Mouse (Mus musculus) heart, embryonic 15.5 days (tissue): ENCODE results near the gene Cd4. TPM values are rescaled to one million over a fixed set of nuclear protein-coding genes. Genes with fewer than 3 reads are reported as not detected.

Experiments
- ATAC-seq: fragments of 200-750 bp; cut with Nextera tagmentation; replicated peaks from 2 replicates; pipeline ENCODE4 v1.8.0; 2017; ENCODE audit warnings: low read depth, moderate TSS enrichment; ENCODE audit not compliant: insufficient number of reproducible peaks, insufficient read depth, low FRiP score
- H3K27ac ChIP-seq: fragments of 300-500 bp; sonication (generic); 2 replicates; pipeline ENCODE4 v1.5.1; 2015; ENCODE audit warnings: mild to moderate bottlenecking, inconsistent platforms
- H3K27me3 ChIP-seq: fragments of 300-500 bp; sonication (generic); 2 replicates; pipeline ENCODE4 v1.6.1; 2015; ENCODE audit warnings: inconsistent platforms
- H3K36me3 ChIP-seq: fragments of 300-500 bp; sonication (generic); 2 replicates; pipeline ENCODE4 v1.6.1; 2015; ENCODE audit warnings: mild to moderate bottlenecking, inconsistent platforms
- H3K4me1 ChIP-seq: fragments of 300-500 bp; sonication (generic); replicated peaks from 2 replicates; pipeline ENCODE4 v1.6.1; 2015; ENCODE audit warnings: inconsistent platforms
- H3K4me2 ChIP-seq: fragments of 300-500 bp; sonication (generic); 2 replicates; pipeline ENCODE4 v1.6.1; 2015; ENCODE audit warnings: inconsistent platforms, mild to moderate bottlenecking, moderate library complexity
- H3K4me3 ChIP-seq: fragments of 300-500 bp; sonication (generic); 2 replicates; pipeline ENCODE4 v1.5.1; 2015; ENCODE audit warnings: mild to moderate bottlenecking, inconsistent platforms
- H3K9ac ChIP-seq: fragments of 300-500 bp; sonication (generic); 2 replicates; pipeline ENCODE4 v1.6.1; 2015; ENCODE audit warnings: mild to moderate bottlenecking, inconsistent platforms
- H3K9me3 ChIP-seq: fragments of 300-500 bp; sonication (generic); replicated peaks from 2 replicates; pipeline ENCODE4 v1.6.1; 2016; ENCODE audit warnings: inconsistent platforms
- WGBS: fragments of 180-500 bp; shearing (Covaris S2); methylation state at CpG from one replicate; pipeline ENCODE4 v1.1.7; 2015; ENCODE audit warnings: mixed read lengths; 5-methylcytosine and 5-hydroxymethylcytosine counted together
- polyA plus RNA-seq: library from polyadenylated mRNA; unstranded; fragments of >200 nt; fragmentation: Nextera tagmentation; extraction: Ambion mirVana; gene quantifications from 2 replicates; pipeline ENCODE4 v1.2.1, GENCODE M21; 2015

The Cd4 gene
- polyA plus RNA-seq, 1 experiment from 2014 or later = 0.05 TPM

GRCm38 (mm10) chr6:124874348-124874747 lies 13.7 kb downstream of the Cd4 start:
- Histone ChIP-seq H3K9ac (no peak overlapping the region), H3K36me3 (no peaks in the 10 kb centered on the region), H3K27ac (no peak overlapping the region), H3K4me2 (no peak overlapping the region), H3K9me3 (no peaks in the 10 kb centered on the region), H3K27me3 (no peaks in the 10 kb centered on the region), H3K4me3 (no peak overlapping the region), H3K4me1 (no peaks in the 10 kb centered on the region)
- 30% methylated on average over 2 of the region's 3 CpGs for WGBS
- no peak for ATAC-seq

GRCm38 (mm10) chr6:124866560-124866959 lies 21.5 kb downstream of the Cd4 start:
- Histone ChIP-seq H3K9me3 (no peaks in the 10 kb centered on the region), H3K4me2 (no peak overlapping the region), H3K27me3 (peaks cover 38% of the 10 kb centered on the region), H3K4me1 (peaks cover 21% of the 10 kb centered on the region), H3K4me3 (no peak overlapping the region), H3K9ac (no peak overlapping the region), H3K27ac (no peak overlapping the region), H3K36me3 (no peaks in the 10 kb centered on the region)
- ATAC-seq = no peak
- 60% methylated on average over 6 of the region's 7 CpGs for WGBS

- no peaks in the 10 kb centered on the region for H3K36me3 ChIP-seq
- WGBS = 67% methylated on average over 17 of the region's 18 CpGs
- H3K4me3 ChIP-seq = no peak overlapping the region
- H3K27ac ChIP-seq = no peak overlapping the region
- H3K4me2 ChIP-seq = no peak overlapping the region
- no peaks in the 10 kb centered on the region for H3K9me3 ChIP-seq
- peaks cover 45% of the 10 kb centered on the region for H3K27me3 ChIP-seq
- peaks cover 21% of the 10 kb centered on the region for H3K4me1 ChIP-seq
- no peak for ATAC-seq
- H3K9ac ChIP-seq = no peak overlapping the region
Observed at GRCm38 (mm10) chr6:124865766-124866362, 22.2 kb downstream of the Cd4 start.

- Histone ChIP-seq H3K36me3 (no peaks in the 10 kb centered on the region), H3K9ac (peak within 1 kb of the TSS; percentile 68), H3K27ac (no peak within 1 kb of the TSS; the same call in 1 of the 2 replicates), H3K27me3 (peaks cover 55% of the 10 kb centered on the region), H3K4me1 (peaks cover 28% of the 10 kb centered on the region), H3K9me3 (no peaks in the 10 kb centered on the region), H3K4me3 (peak within 1 kb of the TSS; percentile 64), H3K4me2 (peak within 1 kb of the TSS; percentile 95)
- WGBS = 1% methylated on average over 39 of the region's 43 CpGs
- peak; percentile 51 for ATAC-seq
Observed at GRCm38 (mm10) chr6:124863658-124864298, 24.2 kb downstream of the Cd4 start, which contains the start of gene Gpr162. Gene Gpr162 (minus strand): TSS chr6:124863983.

- Histone ChIP-seq H3K27me3 (peaks cover 61% of the 10 kb centered on the region), H3K4me2 (peak overlapping the region; percentile 95), H3K4me1 (peaks cover 32% of the 10 kb centered on the region), H3K9ac (peak overlapping the region; percentile 68), H3K36me3 (no peaks in the 10 kb centered on the region), H3K4me3 (peak overlapping the region; percentile 64), H3K9me3 (no peaks in the 10 kb centered on the region), H3K27ac (no peak overlapping the region)
- WGBS = 2% methylated on average over 15 of the region's 16 CpGs
- peak; percentile 7; the same call in 1 of the 2 replicates for ATAC-seq
Observed at GRCm38 (mm10) chr6:124863125-124863657, 24.8 kb downstream of the Cd4 start.

- Histone ChIP-seq H3K9ac (peak overlapping the region; percentile 68), H3K4me1 (peaks cover 38% of the 10 kb centered on the region), H3K36me3 (no peaks in the 10 kb centered on the region), H3K27ac (no peak overlapping the region), H3K4me2 (peak overlapping the region; percentile 95), H3K27me3 (peaks cover 67% of the 10 kb centered on the region), H3K9me3 (no peaks in the 10 kb centered on the region), H3K4me3 (peak overlapping the region; percentile 64)
- ATAC-seq = no peak
- 21% methylated on average over 8 of the region's 8 CpGs for WGBS
Observed at GRCm38 (mm10) chr6:124862406-124863124, 25.5 kb downstream of the Cd4 start.

GRCm38 (mm10) chr6:124861802-124862201 lies 26.2 kb downstream of the Cd4 start:
- H3K27me3 ChIP-seq = peaks cover 60% of the 10 kb centered on the region
- H3K4me3 ChIP-seq = no peak overlapping the region
- no peak for ATAC-seq
- no peak overlapping the region for H3K4me2 ChIP-seq
- no peak overlapping the region for H3K9ac ChIP-seq
- H3K36me3 ChIP-seq = no peaks in the 10 kb centered on the region
- WGBS = 27% methylated on average over 3 of the region's 3 CpGs
- peaks cover 38% of the 10 kb centered on the region for H3K4me1 ChIP-seq
- no peaks in the 10 kb centered on the region for H3K9me3 ChIP-seq
- no peak overlapping the region for H3K27ac ChIP-seq

GRCm38 (mm10) chr6:124861266-124861665 lies 26.8 kb downstream of the Cd4 start:
- no peaks in the 10 kb centered on the region for H3K9me3 ChIP-seq

GRCm38 (mm10) chr6:124860511-124860910 lies 27.5 kb downstream of the Cd4 start:
- no peak overlapping the region for H3K4me2 ChIP-seq
- H3K36me3 ChIP-seq = no peaks in the 10 kb centered on the region
- H3K27ac ChIP-seq = no peak overlapping the region
- WGBS = 81% methylated on average over 9 of the region's 9 CpGs
- H3K9ac ChIP-seq = no peak overlapping the region
- H3K9me3 ChIP-seq = no peaks in the 10 kb centered on the region
- H3K4me1 ChIP-seq = peaks cover 46% of the 10 kb centered on the region
- peaks cover 52% of the 10 kb centered on the region for H3K27me3 ChIP-seq
- no peak overlapping the region for H3K4me3 ChIP-seq
- no peak for ATAC-seq

More at GRCm38 (mm10) chr6:124861266-124861665, 26.8 kb downstream of the Cd4 start:
- no peak overlapping the region for H3K4me2 ChIP-seq
- WGBS = 81% methylated on average over 19 of the region's 19 CpGs
- ATAC-seq = no peak
- no peak overlapping the region for H3K9ac ChIP-seq
- no peak overlapping the region for H3K4me3 ChIP-seq
- H3K27ac ChIP-seq = no peak overlapping the region
- H3K36me3 ChIP-seq = no peaks in the 10 kb centered on the region
- H3K27me3 ChIP-seq = peaks cover 55% of the 10 kb centered on the region
- H3K4me1 ChIP-seq = peaks cover 41% of the 10 kb centered on the region

- H3K27me3 ChIP-seq = peaks cover 48% of the 10 kb centered on the region
- no peaks in the 10 kb centered on the region for H3K36me3 ChIP-seq
- peak overlapping the region; percentile 31; the same call in 1 of the 2 replicates for H3K9ac ChIP-seq
- peaks cover 50% of the 10 kb centered on the region for H3K4me1 ChIP-seq
- WGBS = 7% methylated on average over 12 of the region's 12 CpGs
- no peaks in the 10 kb centered on the region for H3K9me3 ChIP-seq
- H3K4me2 ChIP-seq = peak overlapping the region; percentile 37; the same call in 1 of the 2 replicates
- no peak overlapping the region for H3K27ac ChIP-seq
- H3K4me3 ChIP-seq = 0 out of 2 replicates have a peak overlapping the region, but pooled peaks have one; percentile 13
- no peak for ATAC-seq
Observed at GRCm38 (mm10) chr6:124859725-124860124, 28.3 kb downstream of the Cd4 start.
